Mouse (Mus musculus): Measurements from ENCODE around the gene Ap1ar. TPM values are rescaled to one million over a fixed set of nuclear protein-coding genes. Genes with fewer than 3 reads are reported as not detected.
A peak's percentile ranks its signal among the peaks of the same experiment; 100 is the strongest.

Gene Ap1ar
- total RNA-seq, 2 experiments from 2014 or later = 81.7 to 89.0 TPM

GRCm38 (mm10) chr3:127764541-127764940 lies 72.8 kb downstream of the Ap1ar start:
- no peak; the same call in none of the 2 replicates for TF ChIP-seq CTCF (IDR thresholded peaks at IDR 0.05)
- intact Hi-C loops (cut with DNase I) = loop anchor here (5.0 kb wide), 1 partner anchor 183 kb away; no protein-coding TSS in a partner anchor
- H3K4me3 ChIP-seq = no peak overlapping the region
- DNase-seq (ENCODE audit: extremely low spot score in 1 of 2, low spot score in 2 of 2) = no peak
- no peak overlapping the region for H3K27ac ChIP-seq

GRCm38 (mm10) chr3:127763076-127763612 lies 74.2 kb downstream of the Ap1ar start:
- intact Hi-C loops (cut with DNase I) = loop anchor here (2.0 to 5.0 kb wide), 2 partner anchors 184 to 190 kb away; no protein-coding TSS in a partner anchor
- no peak overlapping the region for H3K27ac ChIP-seq
- peak; percentile 78 for TF ChIP-seq CTCF (IDR thresholded peaks at IDR 0.05)
- H3K4me3 ChIP-seq = no peak overlapping the region
- DNase-seq (ENCODE audit: extremely low spot score in 1 of 2, low spot score in 2 of 2) = peak; percentile 61 to 75

GRCm38 (mm10) chr3:127762403-127762802 lies 74.9 kb downstream of the Ap1ar start:
- Histone ChIP-seq H3K4me3 (no peak overlapping the region), H3K27ac (no peak overlapping the region)
- TF ChIP-seq CTCF (IDR thresholded peaks at IDR 0.05) = no peak
- intact Hi-C loops (cut with DNase I) = loop anchor here (2.0 to 5.0 kb wide), 2 partner anchors 185 to 190 kb away; no protein-coding TSS in a partner anchor
- DNase-seq (ENCODE audit: extremely low spot score in 1 of 2, low spot score in 2 of 2) = no peak

- intact Hi-C loops (cut with DNase I) = loop anchor here (1.0 to 2.0 kb wide), 2 partner anchors 124 to 134 kb away; no protein-coding TSS in a partner anchor
- DNase-seq (ENCODE audit: extremely low spot score in 1 of 2, low spot score in 2 of 2) = peak; percentile 28 to 61
Observed at GRCm38 (mm10) chr3:127759212-127759611, 78.1 kb downstream of the Ap1ar start.

GRCm38 (mm10) chr3:127758806-127759205 lies 78.5 kb downstream of the Ap1ar start:
- no peak for TF ChIP-seq CTCF (IDR thresholded peaks at IDR 0.05)
- DNase-seq (ENCODE audit: extremely low spot score in 1 of 2, low spot score in 2 of 2) = no peak
- Histone ChIP-seq H3K27ac (no peak overlapping the region), H3K4me3 (no peak overlapping the region)
- intact Hi-C loops (cut with DNase I) = loop anchor here (1.0 to 2.0 kb wide), 2 partner anchors 124 to 134 kb away; no protein-coding TSS in a partner anchor

More at GRCm38 (mm10) chr3:127759212-127759611, 78.1 kb downstream of the Ap1ar start:
- Histone ChIP-seq H3K4me3 (no peak overlapping the region), H3K27ac (no peak overlapping the region)
- peak; percentile 62 for TF ChIP-seq CTCF (IDR thresholded peaks at IDR 0.05)

GRCm38 (mm10) chr3:127757886-127758301 lies 79.4 kb downstream of the Ap1ar start:
- Histone ChIP-seq H3K27ac (no peak overlapping the region), H3K4me3 (no peak overlapping the region)
- intact Hi-C loops (cut with DNase I) = loop anchor here (2.0 kb wide), 1 partner anchor 123 kb away; no protein-coding TSS in a partner anchor
- DNase-seq (ENCODE audit: extremely low spot score in 1 of 2, low spot score in 2 of 2) = no peak
- no peak for TF ChIP-seq CTCF (IDR thresholded peaks at IDR 0.05)

Other genes with a start within 250 kb of the Ap1ar start
- gene Neurog2, start 204.4 kb downstream of the Ap1ar start, total RNA-seq (2021) = under 1 TPM; 0.25 to 0.65 TPM
- gene Alpk1, start 57.0 kb downstream of the Ap1ar start, total RNA-seq (2021) = 1 to 10 TPM; 4.6 to 5.5 TPM
- gene Tifa, start 47.7 kb downstream of the Ap1ar start, total RNA-seq (2021) = 1 to 10 TPM; 5.8 to 6.4 TPM
- 1 to 10 TPM; 3.2 to 3.8 TPM for gene Fam241a, start 58.8 kb upstream of the Ap1ar start, total RNA-seq (2021)